Mouse (Mus musculus) gastrocnemius, adult 8-10 months (tissue): ENCODE results near the gene Arhgap6. TPM values are rescaled to one million over a fixed set of nuclear protein-coding genes. Genes with fewer than 3 reads are reported as not detected.
"Not testable (repeated sequence)": the region's sequence is repeated elsewhere in the genome, so short reads cannot be mapped to it uniquely, and the experiment has no call there.

Experiments
- DNase-seq, 2 experiments: peaks; one replicate each; pipeline ENCODE4 v3.0.0; 2022; ENCODE audit warnings: low spot score in 2 of 2
- total RNA-seq, 4 experiments: library from RNA; stranded (reverse); gene quantifications; 2 replicates each; pipeline ENCODE4 v1.2.4; 2022

Gene Arhgap6
- total RNA-seq, 4 experiments from 2014 or later = 2.4 to 3.4 (median 3.1) TPM

DNA sequence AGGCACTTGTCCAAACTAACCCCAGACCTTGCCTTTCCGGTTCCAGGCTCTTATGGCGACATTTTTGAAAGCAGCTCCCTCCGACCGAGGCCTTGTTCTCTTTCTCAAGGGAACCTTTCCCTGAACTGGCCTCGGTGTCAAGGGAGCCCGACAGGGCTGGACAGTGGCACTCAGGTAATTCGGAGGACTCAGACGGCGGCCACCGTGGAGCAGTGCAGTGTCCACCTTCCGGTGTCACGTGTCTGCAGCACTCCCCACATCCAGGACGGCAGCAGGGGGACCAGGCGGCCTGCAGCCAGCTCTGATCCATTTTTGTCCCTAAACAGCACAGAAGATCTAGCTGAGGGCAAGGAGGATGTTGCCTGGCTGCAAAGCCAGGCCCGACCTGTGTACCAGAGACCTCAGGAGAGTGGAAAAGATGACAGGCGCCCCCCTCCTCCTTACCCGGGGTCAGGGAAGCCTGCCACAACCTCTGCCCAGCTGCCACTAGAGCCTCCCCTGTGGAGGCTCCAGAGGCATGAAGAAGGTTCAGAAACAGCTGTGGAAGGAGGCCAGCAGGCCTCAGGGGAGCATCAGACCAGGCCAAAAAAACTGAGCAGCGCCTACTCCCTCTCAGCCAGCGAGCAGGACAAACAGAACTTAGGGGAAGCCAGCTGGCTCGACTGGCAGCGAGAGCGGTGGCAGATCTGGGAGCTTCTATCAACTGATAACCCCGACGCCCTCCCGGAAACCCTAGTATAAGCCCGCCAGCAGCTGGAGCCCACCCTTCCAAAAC lies 507.6 kb downstream of the Arhgap6 start:
- DNase-seq = peak; percentile 18 to 50

DNA sequence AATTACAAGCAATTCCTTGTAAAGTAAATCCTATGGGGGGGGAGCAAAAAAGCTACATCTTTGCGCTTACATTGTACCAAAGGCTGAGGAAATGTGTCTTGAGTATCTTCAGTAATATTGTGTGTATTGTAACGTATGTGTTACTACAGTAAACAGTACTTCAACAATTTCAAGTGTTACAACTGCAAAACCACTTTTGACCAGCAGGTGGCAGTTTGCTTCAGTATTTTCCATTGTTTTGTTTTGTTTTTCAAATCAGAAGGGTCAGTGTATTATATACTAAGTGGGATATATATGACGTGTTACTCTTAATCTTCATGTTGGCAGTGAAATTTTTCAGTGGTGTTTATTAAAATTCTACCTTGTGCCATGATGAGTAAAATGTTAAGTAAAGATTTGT lies 509.0 kb downstream of the Arhgap6 start:
- DNase-seq = peak in 1 of 2 experiments; percentile 5

DNA sequence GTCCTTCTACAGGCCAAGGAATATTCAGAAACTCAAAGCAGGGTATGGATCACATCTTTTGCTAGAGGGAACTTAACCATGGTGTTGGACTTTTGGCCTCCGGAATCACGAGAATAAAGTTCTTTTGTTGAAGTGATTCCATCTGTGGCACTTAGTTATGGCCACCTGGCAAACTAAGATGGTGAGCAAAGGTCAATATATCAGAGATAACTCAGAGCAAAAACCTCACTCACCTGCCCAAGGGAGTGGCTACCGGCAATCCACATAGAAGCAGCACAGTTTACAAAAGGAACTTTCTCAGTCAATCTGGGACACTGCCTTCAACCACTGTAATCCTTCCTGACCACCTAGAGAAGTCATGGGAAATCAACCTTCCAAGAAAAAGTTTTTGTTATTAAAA lies 513.7 kb downstream of the Arhgap6 start:
- no peak for DNase-seq

DNA sequence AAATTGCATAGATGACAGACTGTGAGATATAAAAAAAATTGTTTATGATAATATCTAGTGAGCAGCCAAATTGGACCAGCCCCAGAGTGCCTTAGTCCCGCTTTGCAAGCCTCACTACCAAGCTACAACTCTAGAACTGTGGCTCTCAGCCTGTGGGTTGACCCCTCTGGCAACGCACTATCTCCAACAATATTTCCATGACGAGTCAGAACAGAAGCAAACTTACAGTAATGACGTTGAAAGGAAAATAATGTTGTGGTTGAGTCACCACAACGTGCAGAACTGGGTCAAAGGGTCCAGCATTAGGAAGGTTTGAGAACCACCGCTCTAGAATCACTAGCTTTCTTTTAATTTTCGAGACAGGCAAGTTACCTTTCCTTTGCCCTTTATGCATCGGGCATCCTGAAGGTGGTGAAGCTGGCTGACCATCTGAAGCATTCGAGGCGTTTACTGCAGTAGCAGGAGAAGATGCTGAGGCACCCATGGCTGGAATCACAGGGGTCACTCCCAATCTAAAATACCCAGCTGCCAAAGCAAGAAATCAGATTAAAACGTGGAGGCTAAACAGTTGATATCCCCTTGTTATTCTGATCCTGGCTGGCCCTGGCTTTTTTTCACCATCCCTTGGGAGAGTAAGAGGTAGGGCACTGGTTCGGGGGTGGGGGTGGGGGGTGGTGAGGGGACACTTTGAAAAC lies 524.3 kb downstream of the Arhgap6 start:
- DNase-seq = no peak

DNA sequence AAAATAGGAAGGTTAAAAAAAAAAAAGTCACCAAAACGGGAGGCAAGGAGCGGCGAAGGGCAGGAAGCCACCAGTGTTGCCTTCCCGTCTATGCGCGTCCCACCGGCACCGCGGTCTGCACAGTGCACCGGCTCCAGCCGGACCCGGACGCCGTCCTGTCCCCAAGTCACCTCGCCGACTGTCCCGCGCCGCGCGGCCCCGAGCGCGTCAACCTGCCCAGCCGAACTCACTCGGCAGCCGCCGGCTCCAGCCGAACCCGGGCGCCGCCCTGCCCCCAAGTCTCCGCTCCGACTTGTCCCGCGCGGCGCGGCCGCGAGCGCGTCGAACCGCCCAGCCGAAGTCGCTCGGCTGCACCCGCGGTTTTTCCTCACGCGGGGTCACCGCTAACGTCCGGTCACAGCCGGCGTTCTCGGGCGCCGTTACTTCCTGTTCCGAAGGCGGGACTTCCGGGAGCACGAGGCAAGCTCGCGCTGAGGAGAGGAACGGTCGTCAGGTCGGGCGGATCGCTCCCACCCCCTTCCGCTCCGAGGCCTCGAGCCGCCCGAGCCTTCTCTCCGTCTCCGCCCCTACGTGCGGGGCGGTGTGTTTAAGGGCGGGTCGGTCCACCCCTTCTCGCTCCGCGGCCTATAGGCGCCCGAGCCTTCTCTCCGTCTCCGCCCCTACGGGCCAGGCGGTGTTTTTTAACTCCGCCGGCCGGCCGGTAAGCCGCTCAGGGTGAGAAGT lies 525.2 kb downstream of the Arhgap6 start, which contains the start of gene Hccs:
Hccs (minus strand) TSS at position 428 of the 723 bp plus-strand sequence.
- DNase-seq = peak; percentile 77 to 85

DNA sequence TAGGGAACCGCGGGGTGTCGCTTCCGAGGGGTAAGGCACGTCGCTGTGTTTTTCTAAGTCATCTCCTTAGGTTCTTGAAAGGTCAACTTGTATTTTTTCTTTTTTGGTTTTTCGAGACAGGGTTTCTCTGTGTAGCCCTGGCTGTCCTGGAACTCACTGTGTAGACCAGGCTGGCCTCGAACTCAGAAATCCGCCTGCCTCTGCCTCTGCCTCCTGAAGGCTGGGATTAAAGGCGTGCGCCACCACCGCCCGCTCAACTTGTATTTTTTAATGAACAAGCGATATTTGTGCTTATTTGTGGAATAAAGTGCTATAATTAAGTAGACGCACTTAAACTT lies 525.7 kb downstream of the Arhgap6 start:
- DNase-seq = not testable (repeated sequence)

DNA sequence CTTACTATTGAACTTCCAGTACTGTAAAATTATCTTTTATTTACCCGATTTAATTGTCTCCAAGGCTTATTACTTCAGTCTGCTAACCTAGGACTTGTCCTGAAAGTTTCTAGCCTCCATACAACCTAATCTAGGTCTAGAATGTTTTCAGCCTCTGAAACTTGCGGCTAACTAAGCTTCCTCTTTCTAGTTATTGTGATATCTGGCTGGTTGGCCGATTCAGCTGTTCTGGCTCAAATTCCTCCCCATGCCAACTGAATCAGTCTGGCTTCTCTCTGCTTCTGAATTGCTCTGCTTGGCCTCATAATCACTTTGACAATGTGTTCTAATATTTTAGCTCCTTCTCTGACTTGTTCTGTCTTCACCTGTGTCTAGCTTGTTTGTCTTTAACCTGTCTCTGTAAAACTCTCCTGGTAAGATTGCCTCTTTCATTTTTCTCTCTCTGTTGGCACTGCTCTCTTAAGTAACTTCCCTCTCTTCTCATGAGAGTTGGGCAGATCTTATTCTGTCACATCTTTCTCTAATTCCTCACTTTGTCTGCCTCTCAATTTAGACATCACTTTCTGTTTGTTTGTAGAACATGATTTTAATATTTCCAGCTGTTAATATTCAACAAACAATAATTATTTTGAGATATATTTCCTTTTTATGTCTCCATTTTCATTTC lies 531.2 kb downstream of the Arhgap6 start:
- no peak for DNase-seq

DNA sequence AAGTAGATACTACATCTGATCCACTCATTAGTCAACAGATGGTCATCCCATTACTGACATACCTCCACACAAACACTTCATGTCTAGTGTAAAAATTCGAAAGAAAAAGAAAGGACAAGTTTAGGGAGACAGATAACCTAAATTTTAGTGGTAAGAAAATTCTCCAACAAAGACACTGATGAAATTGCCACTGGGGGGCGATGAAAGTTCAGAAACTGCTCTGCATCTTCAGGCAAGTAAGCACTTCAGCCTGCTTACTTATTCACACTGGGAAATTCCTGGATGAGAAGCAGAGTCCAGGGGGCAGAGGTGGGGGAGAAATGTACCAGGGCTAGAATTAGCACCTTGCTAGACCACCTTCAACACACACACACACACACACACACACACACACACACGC lies 537.4 kb downstream of the Arhgap6 start:
- no peak for DNase-seq

DNA sequence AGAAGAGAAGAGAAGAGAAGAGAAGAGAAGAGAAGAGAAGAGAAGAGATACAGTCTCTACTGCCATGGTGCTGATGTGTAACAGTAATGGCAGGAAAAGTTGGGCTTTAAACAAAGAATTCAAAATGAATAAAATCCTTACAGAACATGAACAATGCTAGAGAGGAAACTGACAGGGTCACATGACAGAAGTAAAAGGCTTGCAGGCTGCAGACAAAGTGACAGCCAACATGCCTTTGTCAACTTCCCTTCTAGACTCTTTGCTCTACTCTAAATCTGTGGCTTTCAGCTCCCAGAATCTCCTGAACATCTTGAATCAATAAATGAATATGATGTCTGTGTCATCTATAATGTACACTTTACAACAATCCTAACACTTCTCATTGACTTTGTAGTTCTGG lies 542.7 kb downstream of the Arhgap6 start:
- DNase-seq = no peak

DNA sequence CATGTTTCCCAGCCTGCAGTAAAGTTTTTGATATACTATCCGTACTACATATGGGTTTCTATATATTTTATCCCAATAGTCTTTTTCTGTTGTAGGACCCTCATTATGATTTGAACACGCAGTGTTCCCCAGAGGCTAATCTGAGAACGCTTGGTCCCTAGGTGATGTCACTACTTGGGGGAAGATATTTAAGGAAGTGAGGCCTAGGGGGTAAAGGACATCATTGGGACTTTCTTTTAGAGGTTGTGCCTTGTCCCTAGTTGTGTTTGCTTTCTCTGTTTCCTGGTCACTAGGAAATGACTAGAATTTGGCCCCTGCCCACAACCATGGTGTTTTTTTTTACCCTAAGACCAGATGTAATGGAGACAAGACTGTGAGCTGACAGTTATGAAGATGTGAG lies 543.3 kb downstream of the Arhgap6 start:
- DNase-seq = no peak

Other genes starting within 250 kb of the Arhgap6 start
- under 1 TPM in 3 of 4 experiments, not detected in 1; 0.05 to 0.12 (median 0.09) TPM for gene Frmpd4, start 217.9 kb upstream of the Arhgap6 start, total RNA-seq
- gene Msl3, start 121.2 kb upstream of the Arhgap6 start, total RNA-seq = 10 to 100 TPM; 34.3 to 45.9 (median 38.6) TPM